Mouse (Mus musculus) thymus, postnatal 4 days (tissue): ENCODE measurements around the gene Ttll2.
"Not testable (repeated sequence)": the region's sequence is repeated elsewhere in the genome, so short reads cannot be mapped to it uniquely, and the experiment has no call there.

ENCODE experiments used
- DNase-seq: peaks from one replicate; pipeline ENCODE4 v3.0.0; 2021

Gene Ttll2

GRCm38 (mm10) chr17:7360749-7361465 is 8.4 kb upstream of the Ttll2 start:
- not testable (repeated sequence) for DNase-seq

GRCm38 (mm10) chr17:7359806-7360205 is 7.3 kb upstream of the Ttll2 start:
- DNase-seq: not testable (repeated sequence)

DNA sequence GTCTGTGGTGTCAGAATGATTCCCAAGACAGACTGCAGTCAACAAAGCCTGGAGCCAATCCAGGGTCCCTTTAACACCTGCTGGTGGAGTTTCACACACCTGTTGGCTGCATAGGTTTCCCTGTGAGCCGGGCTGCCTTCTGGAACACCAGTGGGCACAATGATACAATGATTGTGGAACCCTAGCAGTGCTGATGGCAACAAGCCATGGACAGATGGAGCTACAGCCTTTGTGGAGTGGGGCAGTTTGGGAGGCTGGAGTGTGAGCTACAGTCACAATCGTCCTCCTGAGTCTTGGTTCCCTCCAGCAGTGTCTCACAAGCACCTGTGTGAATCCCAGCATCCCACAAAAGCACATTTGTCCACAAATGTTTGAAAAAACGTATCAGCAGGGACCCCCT is 3.7 kb downstream of the Ttll2 start:
- DNase-seq: not testable (repeated sequence)

DNA sequence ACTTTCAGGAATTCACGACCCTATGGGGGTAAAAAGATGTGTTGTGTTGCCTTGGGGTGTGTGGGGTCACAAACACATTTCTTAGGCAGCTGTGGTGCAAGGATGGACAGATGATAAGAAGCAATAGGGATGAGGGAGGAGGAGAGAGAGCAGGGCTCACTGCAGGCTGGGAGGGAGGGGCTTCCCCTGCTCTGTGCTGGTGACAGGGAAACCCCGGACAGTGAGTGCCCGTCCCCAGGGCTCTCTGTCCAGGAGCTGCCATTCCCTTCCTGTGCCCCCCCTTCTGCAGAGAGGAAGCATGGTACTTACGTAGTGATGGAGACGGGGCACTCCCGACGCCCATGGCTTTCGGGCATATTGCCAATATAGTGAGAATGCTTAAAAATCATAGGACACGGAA is 15.1 kb downstream of the Ttll2 start:
- not testable (repeated sequence) for DNase-seq

GRCm38 (mm10) chr17:7332745-7333144 is 19.8 kb downstream of the Ttll2 start:
- not testable (repeated sequence) for DNase-seq

DNA sequence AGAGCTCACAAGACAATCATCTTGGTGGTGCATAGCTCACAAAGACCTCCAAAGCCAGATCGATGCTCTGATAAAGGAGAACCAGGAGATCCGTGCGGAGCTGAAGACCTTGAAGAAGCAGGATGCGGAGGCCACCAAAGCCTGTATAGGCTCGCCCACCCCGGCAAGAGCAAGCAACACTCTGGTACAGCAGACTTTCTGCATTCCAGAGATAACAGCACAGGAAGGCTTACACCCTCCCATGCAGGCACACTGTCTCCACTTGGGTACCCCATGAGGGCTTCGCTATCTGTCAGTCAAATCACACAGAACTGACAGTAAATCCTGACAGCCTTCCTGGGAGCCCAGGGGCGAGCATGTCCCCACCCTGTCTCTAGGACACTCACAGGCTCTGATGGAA is 26.1 kb downstream of the Ttll2 start:
- DNase-seq: not testable (repeated sequence)

DNA sequence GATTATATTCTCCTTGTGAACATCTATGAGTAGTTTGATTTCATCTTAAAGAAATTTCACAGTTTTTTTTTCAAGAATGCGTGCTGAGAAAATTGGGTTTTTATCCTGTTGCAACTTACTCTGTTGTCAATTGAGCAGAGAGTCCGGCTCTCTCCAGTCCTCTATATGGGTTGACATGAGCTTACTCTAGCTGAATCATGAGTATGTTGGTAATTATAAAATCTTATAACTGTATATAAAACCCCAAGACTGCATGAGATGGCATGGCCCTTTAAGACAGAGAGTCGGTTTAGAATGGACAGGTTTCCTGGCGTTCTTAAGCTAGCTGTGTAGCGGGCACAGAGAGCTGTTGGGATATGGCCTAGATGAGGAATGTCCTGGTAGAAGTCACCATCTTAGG is 28.1 kb downstream of the Ttll2 start, which contains the start of gene Tcp10a:
TSS of gene Tcp10a (plus strand) at position 301 of the 400 bp plus-strand sequence.
- not testable (repeated sequence) for DNase-seq

DNA sequence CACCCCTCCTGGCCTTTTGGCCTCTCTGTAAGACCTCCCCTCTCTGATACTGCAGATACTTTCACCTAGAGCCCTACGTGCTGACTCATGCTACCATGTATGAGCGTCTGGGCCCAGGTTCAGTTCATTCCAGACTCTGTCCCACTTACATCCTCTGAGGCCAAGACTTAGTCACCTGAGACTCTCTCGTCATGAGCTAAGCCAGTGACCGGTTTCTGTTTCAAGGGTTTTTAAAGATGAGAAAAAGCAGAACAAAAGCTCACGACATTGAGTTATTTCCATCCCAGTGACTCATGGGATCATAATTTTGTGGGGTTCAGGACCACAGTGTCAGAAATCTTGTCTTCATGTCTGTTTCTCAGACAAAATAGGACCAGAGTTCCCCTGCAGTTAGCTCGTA is 32.7 kb downstream of the Ttll2 start:
- not testable (repeated sequence) for DNase-seq

DNA sequence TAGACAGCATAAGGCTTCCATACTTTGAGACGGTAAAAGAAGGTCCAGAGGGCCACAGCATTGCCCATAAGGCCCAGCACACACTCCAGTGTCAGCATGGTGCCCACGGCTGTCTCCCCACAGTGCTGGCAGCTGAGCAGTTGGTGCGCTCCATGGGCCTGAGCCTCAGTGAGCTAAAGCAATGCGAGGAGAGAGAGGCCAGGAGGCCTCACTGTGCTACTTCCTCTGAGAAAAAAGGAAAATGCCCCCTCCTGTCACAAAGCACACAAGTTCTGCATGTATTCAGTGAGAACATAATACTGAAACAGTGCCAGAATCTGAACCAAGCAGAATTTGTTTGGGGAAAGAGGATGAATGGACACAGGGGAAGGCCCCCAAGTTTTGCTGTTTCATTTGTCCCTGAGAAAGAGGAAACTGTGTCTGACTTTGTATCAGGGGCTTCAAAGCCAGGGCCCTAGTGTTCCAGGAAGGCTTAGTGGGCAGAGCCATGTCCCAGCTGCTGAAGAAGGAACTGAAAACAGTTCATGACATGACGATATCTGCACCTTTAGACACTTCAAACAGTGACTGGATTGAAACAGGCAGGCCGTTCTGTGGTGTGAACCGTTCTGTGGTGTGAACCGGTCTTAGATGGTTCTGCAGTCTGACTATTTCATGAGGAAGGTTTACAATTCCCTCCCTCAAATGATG is 36.7 kb downstream of the Ttll2 start:
- DNase-seq: not testable (repeated sequence)

GRCm38 (mm10) chr17:7306278-7307196 is 46.0 kb downstream of the Ttll2 start:
- DNase-seq: peak; percentile 18
